Mouse (Mus musculus) forebrain, embryonic 12.5 days (tissue): Measurements from ENCODE around the gene Cryzl1. TPM values are rescaled to one million over a fixed set of nuclear protein-coding genes. Genes with fewer than 3 reads are reported as not detected.

Experiments used
- ATAC-seq: fragments of 200-750 bp; cut with Nextera tagmentation; 2 replicates; pipeline ENCODE4 v1.8.0; 2017; ENCODE audit warnings: moderate TSS enrichment; ENCODE audit not compliant: low FRiP score
- H3K27ac ChIP-seq: fragments of 300-500 bp; sonication (generic); 2 replicates; pipeline ENCODE4 v1.5.1; 2016; ENCODE audit warnings: mild to moderate bottlenecking
- H3K27me3 ChIP-seq: fragments of 300-500 bp; sonication (generic); 2 replicates; pipeline ENCODE4 v1.6.1; 2016; ENCODE audit warnings: mild to moderate bottlenecking
- H3K36me3 ChIP-seq: fragments of 300-500 bp; sonication (generic); replicated peaks from 2 replicates; pipeline ENCODE4 v1.6.1; 2016; ENCODE audit warnings: mild to moderate bottlenecking
- H3K4me1 ChIP-seq: fragments of 300-500 bp; sonication (generic); 2 replicates; pipeline ENCODE4 v1.6.1; 2016
- H3K4me2 ChIP-seq: fragments of 300-500 bp; sonication (generic); 2 replicates; pipeline ENCODE4 v1.6.1; 2016; ENCODE audit warnings: mild to moderate bottlenecking, moderate library complexity
- H3K4me3 ChIP-seq: fragments of 300-500 bp; sonication (generic); replicated peaks from 2 replicates; pipeline ENCODE4 v1.5.1; 2016; ENCODE audit warnings: mild to moderate bottlenecking
- H3K9ac ChIP-seq: fragments of 300-500 bp; sonication (generic); 2 replicates; pipeline ENCODE4 v1.6.1; 2016; ENCODE audit warnings: mild to moderate bottlenecking
- H3K9me3 ChIP-seq: fragments of 300-500 bp; sonication (generic); 2 replicates; pipeline ENCODE4 v1.6.1; 2016
- WGBS: fragments of 180-500 bp; shearing (Covaris S2); methylation state at CpG from one replicate; pipeline ENCODE4 v1.1.7; 2016; 5-methylcytosine and 5-hydroxymethylcytosine counted together
- polyA plus RNA-seq: library from polyadenylated mRNA; unstranded; fragments of >200 nt; fragmentation: Nextera tagmentation; extraction: Ambion mirVana; gene quantifications from 2 replicates; pipeline ENCODE4 v1.2.1, GENCODE M21; 2016

Cryzl1 gene
- polyA plus RNA-seq, 1 experiment from 2014 or later: 76.7 TPM

DNA sequence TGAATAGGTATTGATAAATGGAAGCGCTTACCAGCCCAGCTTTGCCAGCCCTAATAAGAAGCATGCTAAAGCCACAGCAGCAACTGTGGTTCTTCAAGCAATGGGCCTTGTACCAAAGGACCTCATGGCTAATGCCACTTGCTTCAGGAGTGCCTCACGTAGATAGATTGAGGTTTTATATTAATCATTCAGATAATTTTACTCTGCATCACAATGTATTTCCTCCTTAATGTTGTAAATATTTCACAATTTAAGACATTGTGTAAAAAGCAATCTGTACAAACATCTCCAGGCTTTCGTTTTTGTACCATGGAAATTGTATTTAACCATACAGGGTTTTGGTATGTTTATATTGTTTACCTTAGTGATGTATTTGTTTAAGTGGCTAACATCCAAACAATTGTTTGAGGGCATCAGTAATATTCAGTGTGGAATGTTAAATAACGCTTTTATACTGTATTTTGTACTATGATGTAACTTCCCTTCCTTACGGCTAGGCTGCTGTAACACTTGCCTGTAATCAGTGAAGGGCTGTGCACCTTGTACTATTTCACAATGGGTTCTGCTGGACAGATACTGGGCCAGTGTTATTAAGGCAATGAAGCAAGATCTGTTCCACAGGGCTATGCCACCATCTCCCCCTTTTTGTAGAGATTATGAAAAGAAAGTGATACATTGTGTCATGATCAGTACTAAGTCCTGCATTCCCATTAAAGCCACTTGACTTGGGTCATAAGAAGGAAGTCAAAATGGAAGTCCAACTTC, 50.4 kb downstream of the Cryzl1 start:
- Histone ChIP-seq H3K27ac (no peak overlapping the region), H3K4me1 (no peaks in the 10 kb centered on the region), H3K36me3 (peaks cover 76% of the 10 kb centered on the region), H3K27me3 (no peaks in the 10 kb centered on the region), H3K4me2 (no peak overlapping the region), H3K9ac (no peak overlapping the region), H3K4me3 (no peak overlapping the region), H3K9me3 (no peaks in the 10 kb centered on the region)
- 93% methylated on average over 5 of the region's 5 CpGs for WGBS
- ATAC-seq: no peak

DNA sequence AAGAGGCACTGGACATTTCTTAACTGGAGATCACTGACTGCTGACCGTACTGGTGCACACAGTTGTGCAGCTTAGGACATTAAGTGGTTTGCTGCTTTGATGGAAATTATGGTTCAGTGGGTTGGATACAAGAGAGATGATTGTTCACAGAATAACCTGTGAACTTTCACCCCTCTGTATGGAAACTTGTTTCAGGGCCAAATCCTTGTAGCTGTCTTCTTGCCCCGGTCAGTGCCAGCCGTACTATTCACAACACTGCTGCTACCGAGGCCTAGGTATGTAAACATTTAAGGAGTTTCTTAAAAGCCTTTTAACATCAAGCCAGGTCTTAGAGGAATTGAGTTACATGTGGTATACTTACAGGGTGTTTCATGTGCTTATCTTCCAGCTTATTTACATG, 54.3 kb downstream of the Cryzl1 start:
- Histone ChIP-seq H3K36me3 (peaks cover 88% of the 10 kb centered on the region), H3K4me2 (no peak overlapping the region), H3K27ac (no peak overlapping the region), H3K4me1 (no peaks in the 10 kb centered on the region), H3K9ac (no peak overlapping the region), H3K4me3 (no peak overlapping the region), H3K27me3 (no peaks in the 10 kb centered on the region), H3K9me3 (no peaks in the 10 kb centered on the region)
- 87% methylated on average over 4 of the region's 4 CpGs for WGBS
- no peak for ATAC-seq

DNA sequence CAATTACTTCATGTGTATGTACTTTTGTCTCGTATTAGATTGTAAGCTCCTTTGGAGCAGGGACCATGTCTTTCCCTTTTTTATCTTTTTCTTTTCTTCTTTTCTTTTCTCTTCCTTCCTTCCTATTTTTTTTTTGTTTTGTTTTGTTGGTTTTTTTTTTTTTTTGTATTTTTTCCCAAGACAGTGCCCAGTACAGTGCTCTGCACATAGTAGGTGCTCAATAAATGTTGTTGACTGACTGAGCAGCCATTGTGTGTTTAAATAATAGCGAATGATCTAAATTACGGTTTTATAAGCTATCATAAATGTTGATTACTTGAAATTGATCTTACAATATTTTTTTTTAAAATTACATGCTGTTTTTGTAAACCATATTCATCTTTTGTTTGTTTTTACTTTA, 65.0 kb downstream of the Cryzl1 start:
- H3K36me3 ChIP-seq: peaks cover 86% of the 10 kb centered on the region
- no peak overlapping the region for H3K27ac ChIP-seq
- no peak overlapping the region for H3K4me2 ChIP-seq
- H3K27me3 ChIP-seq: no peaks in the 10 kb centered on the region
- no peak overlapping the region for H3K4me3 ChIP-seq
- H3K4me1 ChIP-seq: peaks cover 4% of the 10 kb centered on the region; the same call in 1 of the 2 replicates
- H3K9ac ChIP-seq: no peak overlapping the region
- H3K9me3 ChIP-seq: no peaks in the 10 kb centered on the region
- 92% methylated on average over 3 of the region's 3 CpGs for WGBS
- ATAC-seq: no peak

DNA sequence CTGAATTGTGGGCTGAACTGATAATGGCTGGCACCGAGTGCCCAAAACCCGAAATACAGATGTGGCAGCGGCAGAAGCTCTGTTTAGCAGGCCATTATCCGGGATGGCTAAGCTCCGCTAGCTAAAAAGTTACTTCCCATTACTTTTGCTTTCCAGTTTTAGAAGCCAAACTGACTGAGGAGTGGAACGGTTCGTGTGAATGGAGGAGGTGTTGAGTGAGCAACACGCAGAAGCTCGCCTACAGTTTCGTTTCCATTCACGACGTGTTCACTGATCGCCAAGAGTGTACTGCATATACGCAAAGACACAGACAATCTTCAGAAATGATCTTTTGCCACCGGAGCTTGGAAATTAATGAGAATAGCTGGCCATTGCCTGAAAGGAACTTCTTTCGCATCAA, 66.4 kb downstream of the Cryzl1 start:
- ATAC-seq: no peak
- H3K27me3 ChIP-seq: no peaks in the 10 kb centered on the region
- H3K9ac ChIP-seq: no peak overlapping the region
- H3K27ac ChIP-seq: no peak overlapping the region
- no peak overlapping the region for H3K4me3 ChIP-seq
- peaks cover 91% of the 10 kb centered on the region for H3K36me3 ChIP-seq
- H3K4me2 ChIP-seq: no peak overlapping the region
- H3K4me1 ChIP-seq: peaks cover 4% of the 10 kb centered on the region; the same call in 1 of the 2 replicates
- 94% methylated on average over 16 of the region's 16 CpGs for WGBS
- no peaks in the 10 kb centered on the region for H3K9me3 ChIP-seq

DNA sequence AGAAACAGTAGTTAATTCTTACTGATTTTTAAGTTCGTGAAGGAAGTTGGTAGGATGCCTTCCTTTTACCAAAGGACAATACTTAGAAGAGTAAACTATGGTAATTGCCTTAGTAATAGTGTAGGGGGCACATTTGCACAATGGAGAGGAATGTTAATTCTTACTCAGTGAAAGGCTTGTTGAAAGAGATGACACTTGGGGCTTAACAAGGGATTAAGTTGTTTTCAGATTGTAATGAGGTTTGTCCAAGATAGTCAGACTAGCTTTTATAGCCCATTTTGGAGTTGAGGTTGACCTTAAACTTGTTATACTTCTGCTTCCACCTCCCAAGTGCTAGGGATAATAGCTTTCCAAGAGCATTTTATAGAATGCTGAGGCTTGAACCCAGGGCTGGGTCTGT, 67.4 kb downstream of the Cryzl1 start:
- Histone ChIP-seq H3K4me3 (no peak overlapping the region), H3K9ac (no peak overlapping the region), H3K9me3 (no peaks in the 10 kb centered on the region), H3K27ac (no peak overlapping the region), H3K27me3 (no peaks in the 10 kb centered on the region), H3K4me1 (peaks cover 4% of the 10 kb centered on the region; the same call in 1 of the 2 replicates), H3K36me3 (peaks cover 92% of the 10 kb centered on the region), H3K4me2 (no peak overlapping the region)
- 34% methylated on average over 1 of the region's 1 CpGs for WGBS
- ATAC-seq: no peak

DNA sequence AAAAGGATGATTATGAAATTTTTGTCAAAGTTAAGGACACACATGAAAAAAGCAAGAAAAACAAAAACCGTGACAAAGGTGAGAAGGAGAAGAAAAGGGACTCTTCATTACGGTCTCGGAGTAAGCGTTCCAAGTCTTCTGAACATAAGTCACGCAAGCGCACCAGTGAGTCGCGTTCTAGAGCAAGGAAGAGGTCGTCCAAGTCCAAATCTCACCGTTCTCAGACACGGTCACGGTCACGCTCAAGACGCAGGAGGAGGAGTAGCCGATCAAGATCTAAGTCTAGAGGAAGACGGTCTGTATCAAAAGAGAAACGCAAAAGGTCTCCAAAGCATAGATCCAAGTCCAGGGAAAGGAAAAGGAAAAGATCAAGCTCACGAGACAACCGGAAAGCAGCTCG, 69.0 kb downstream of the Cryzl1 start:
- no peak overlapping the region for H3K4me2 ChIP-seq
- peaks cover 4% of the 10 kb centered on the region; the same call in 1 of the 2 replicates for H3K4me1 ChIP-seq
- no peak overlapping the region for H3K9ac ChIP-seq
- ATAC-seq: no peak
- H3K27ac ChIP-seq: no peak overlapping the region
- peaks cover 92% of the 10 kb centered on the region for H3K36me3 ChIP-seq
- H3K4me3 ChIP-seq: no peak overlapping the region
- 98% methylated on average over 20 of the region's 20 CpGs for WGBS
- H3K9me3 ChIP-seq: no peaks in the 10 kb centered on the region
- H3K27me3 ChIP-seq: no peaks in the 10 kb centered on the region

DNA sequence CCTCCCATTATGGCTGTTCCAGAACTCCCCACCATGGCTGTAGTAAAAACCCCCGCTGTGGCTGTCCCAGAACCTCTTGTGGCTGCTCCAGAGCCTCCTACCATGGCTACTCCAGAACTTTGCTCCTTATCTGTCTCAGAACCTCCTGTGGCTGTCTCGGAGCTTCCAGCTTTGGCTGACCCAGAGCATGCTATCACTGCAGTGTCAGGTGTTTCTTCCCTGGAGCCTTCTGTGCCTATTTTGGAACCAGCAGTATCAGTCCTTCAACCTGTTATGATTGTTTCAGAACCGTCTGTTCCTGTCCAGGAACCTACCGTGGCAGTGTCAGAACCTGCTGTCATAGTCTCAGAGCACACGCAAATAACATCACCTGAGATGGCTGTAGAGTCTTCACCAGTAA, 70.3 kb downstream of the Cryzl1 start:
- Histone ChIP-seq H3K4me2 (no peak overlapping the region), H3K4me3 (no peak overlapping the region), H3K9ac (no peak overlapping the region), H3K27me3 (no peaks in the 10 kb centered on the region), H3K27ac (no peak overlapping the region), H3K9me3 (no peaks in the 10 kb centered on the region), H3K4me1 (peaks cover 4% of the 10 kb centered on the region; the same call in 1 of the 2 replicates), H3K36me3 (peaks cover 91% of the 10 kb centered on the region)
- WGBS: 97% methylated on average over 5 of the region's 5 CpGs
- ATAC-seq: no peak

DNA sequence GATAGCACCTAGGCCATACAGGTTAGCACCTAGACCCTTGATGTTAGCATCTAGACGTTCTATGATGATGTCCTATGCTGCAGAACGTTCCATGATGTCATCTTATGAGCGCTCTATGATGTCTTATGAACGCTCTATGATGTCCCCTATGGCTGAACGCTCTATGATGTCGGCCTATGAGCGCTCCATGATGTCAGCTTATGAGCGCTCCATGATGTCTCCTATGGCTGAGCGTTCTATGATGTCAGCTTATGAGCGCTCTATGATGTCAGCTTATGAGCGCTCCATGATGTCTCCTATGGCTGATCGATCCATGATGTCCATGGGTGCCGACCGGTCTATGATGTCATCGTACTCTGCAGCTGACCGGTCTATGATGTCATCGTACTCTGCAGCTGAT, 71.5 kb downstream of the Cryzl1 start:
- H3K36me3 ChIP-seq: peaks cover 88% of the 10 kb centered on the region
- H3K9me3 ChIP-seq: no peaks in the 10 kb centered on the region
- H3K9ac ChIP-seq: no peak overlapping the region
- ATAC-seq: no peak
- H3K4me1 ChIP-seq: peaks cover 4% of the 10 kb centered on the region; the same call in 1 of the 2 replicates
- no peak overlapping the region for H3K4me2 ChIP-seq
- H3K27me3 ChIP-seq: no peaks in the 10 kb centered on the region
- WGBS: 99% methylated on average over 17 of the region's 17 CpGs
- no peak overlapping the region for H3K27ac ChIP-seq
- H3K4me3 ChIP-seq: no peak overlapping the region

DNA sequence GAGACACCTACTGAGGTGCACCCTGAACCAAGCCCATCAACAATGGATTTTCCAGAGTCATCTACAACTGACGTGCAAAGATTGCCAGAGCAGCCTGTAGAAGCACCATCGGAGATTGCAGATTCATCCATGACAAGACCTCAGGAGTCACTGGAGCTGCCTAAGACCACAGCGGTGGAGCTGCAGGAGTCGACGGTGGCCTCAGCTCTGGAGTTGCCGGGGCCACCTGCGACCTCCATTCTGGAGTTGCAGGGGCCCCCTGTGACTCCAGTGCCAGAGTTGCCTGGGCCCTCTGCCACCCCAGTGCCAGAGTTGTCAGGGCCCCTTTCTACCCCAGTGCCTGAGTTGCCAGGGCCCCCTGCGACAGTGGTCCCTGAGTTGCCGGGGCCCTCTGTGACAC, 73.5 kb downstream of the Cryzl1 start:
- Histone ChIP-seq H3K4me1 (peaks cover 4% of the 10 kb centered on the region), H3K27ac (no peak overlapping the region), H3K4me2 (no peak overlapping the region), H3K4me3 (no peak overlapping the region), H3K9me3 (no peaks in the 10 kb centered on the region), H3K36me3 (peaks cover 78% of the 10 kb centered on the region), H3K9ac (no peak overlapping the region), H3K27me3 (no peaks in the 10 kb centered on the region)
- 94% methylated on average over 9 of the region's 9 CpGs for WGBS
- ATAC-seq: no peak

DNA sequence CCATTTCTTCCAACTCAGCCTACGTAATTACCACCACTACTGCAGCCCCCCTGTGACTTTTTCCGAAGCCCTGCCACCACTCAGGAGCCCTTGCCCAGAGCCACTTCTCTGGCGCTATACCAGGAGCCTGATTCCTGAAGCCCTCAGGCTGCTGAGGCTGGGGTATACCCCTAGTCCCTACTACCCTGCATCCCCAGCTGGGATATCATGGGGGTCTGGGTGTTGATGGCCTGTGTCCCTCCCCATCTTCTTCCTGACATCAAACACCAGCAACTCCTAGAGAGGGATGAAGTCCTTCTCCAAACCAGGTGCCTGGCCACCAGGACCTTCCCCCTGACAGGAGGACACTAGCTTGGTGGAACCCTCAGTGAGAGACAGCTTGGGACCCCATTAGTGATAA, 76.6 kb downstream of the Cryzl1 start:
- H3K4me2 ChIP-seq: no peak overlapping the region
- no peaks in the 10 kb centered on the region for H3K9me3 ChIP-seq
- ATAC-seq: no peak
- no peak overlapping the region for H3K27ac ChIP-seq
- peaks cover 14% of the 10 kb centered on the region for H3K4me1 ChIP-seq
- peaks cover 47% of the 10 kb centered on the region for H3K36me3 ChIP-seq
- no peaks in the 10 kb centered on the region for H3K27me3 ChIP-seq
- H3K4me3 ChIP-seq: no peak overlapping the region
- H3K9ac ChIP-seq: no peak overlapping the region
- 91% methylated on average over 3 of the region's 3 CpGs for WGBS

DNA sequence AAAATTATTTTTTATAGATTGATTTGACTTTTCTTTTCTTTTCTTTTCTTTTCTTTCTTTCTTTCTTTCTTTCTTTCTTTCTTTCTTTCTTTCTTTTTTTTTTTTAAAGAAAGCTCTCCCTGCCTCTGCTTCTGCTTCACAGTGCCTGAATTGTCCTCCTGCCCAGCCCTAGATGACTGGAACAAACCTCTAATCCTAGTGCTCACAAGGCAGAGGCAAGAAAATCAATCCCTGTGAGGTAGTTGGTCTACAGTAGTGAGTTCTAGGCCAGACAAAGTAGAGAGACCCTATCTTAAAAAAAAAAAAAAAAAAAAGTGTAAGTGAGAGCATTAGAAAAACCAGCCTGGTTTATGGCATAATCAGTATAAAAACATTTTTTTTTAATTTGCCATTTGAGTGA, 79.0 kb downstream of the Cryzl1 start:
- no peak overlapping the region for H3K27ac ChIP-seq
- no peak overlapping the region for H3K4me3 ChIP-seq
- ATAC-seq: no peak
- no peak overlapping the region for H3K9ac ChIP-seq
- H3K36me3 ChIP-seq: peaks cover 23% of the 10 kb centered on the region
- H3K27me3 ChIP-seq: no peaks in the 10 kb centered on the region
- peaks cover 21% of the 10 kb centered on the region for H3K4me1 ChIP-seq
- H3K4me2 ChIP-seq: peak overlapping the region; percentile 22; the same call in 1 of the 2 replicates
- no peaks in the 10 kb centered on the region for H3K9me3 ChIP-seq

DNA sequence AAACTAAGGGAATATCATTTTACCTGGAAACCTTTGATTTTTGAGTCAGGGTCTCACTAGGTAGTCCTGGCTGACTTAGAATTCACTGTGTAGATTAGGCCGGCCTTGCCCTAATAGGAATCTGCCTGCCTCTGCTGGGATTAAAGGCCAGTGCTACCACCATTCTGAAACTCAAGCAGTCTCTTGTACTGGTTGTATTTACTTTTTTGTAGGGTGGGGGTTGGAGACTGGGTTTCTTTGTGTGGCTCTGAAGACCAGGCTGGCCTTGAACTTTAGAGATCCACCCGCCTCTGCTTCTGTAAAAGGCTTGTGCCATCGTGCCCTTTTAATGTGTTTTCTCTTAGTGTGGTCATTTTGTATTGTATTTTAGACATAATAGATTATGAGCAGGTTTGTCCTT, 79.5 kb downstream of the Cryzl1 start:
- Histone ChIP-seq H3K27me3 (no peaks in the 10 kb centered on the region), H3K27ac (no peak overlapping the region), H3K4me2 (peak overlapping the region; percentile 95), H3K36me3 (peaks cover 19% of the 10 kb centered on the region), H3K4me3 (peak overlapping the region; percentile 80), H3K9me3 (no peaks in the 10 kb centered on the region), H3K4me1 (peaks cover 23% of the 10 kb centered on the region), H3K9ac (peak overlapping the region; percentile 47)
- no peak for ATAC-seq
- WGBS: 67% methylated on average over 3 of the region's 3 CpGs

DNA sequence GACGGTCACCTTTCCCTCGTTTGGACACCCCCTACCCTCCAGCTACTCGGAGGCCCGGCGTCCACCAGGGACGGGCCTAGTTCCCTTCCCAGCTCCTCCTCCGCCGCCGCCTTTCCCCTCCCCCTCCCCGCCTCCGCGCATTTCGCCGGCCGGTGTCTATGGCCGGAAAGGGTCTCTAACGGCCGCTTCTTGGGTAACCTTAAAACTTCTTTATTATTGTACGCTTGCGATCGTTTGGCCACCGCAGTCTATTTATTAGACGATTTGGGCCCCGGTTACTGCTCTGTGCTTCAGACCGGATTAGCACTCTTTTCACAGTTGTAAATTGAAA, 80.6 kb downstream of the Cryzl1 start:
- Histone ChIP-seq H3K27me3 (no peaks in the 10 kb centered on the region), H3K27ac (peak overlapping the region; percentile 98), H3K36me3 (peaks cover 12% of the 10 kb centered on the region), H3K4me2 (peak overlapping the region; percentile 95), H3K4me3 (peak overlapping the region; percentile 80), H3K9ac (peak overlapping the region; percentile 87), H3K4me1 (peaks cover 23% of the 10 kb centered on the region), H3K9me3 (no peaks in the 10 kb centered on the region)
- under 1% methylated on average over 25 of the region's 25 CpGs for WGBS
- peak; percentile 69 for ATAC-seq
